Mouse (Mus musculus) megakaryocyte, embryonic 14.5 days (primary cell): Measurements from ENCODE around the gene Spast.

Experiments
- FLI1 ChIP-seq: IDR thresholded peaks from 2 replicates; pipeline ENCODE4 v1.6.1; 2012; ENCODE audit warnings: low read length, inconsistent platforms, mixed read lengths
- GATA1 ChIP-seq: IDR thresholded peaks from 3 replicates; pipeline ENCODE4 v1.6.1; 2012; ENCODE audit warnings: mixed read lengths, low read length, inconsistent platforms, borderline replicate concordance

DNA sequence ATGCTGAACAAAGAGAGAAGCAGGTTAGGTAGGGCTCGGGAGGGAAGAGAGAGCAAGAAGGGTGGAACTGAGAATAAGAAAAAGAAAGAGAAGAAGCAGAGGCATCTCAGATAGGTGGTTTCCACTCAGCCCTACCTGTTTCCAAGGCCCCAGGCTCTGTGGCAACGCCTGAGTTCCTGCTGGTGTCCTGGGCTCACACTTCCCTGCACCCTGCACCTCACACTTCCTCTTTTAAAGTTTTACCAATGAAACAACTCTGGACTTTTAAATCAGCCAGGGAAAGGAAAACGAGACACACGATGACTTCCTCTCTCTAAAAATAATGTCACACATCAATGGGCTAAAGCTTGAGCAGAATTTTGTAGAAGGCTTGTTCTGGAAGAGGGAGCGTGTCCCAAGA lies 101.7 kb downstream of the Spast start:
- TF ChIP-seq GATA1 (no peak), FLI1 (no peak)
